Mouse (Mus musculus) embryonic facial prominence, embryonic 10.5 days (tissue): ENCODE measurements at regions not wholly inside any gene's neighbourhood (a gene's known extent, or its start where the extent isn't known, plus 50 kb on each side); places are given as distances from the start of the nearest gene placed in this dataset.

Experiments used
- DNase-seq: peaks from one replicate; pipeline ENCODE4 v3.0.0-alpha.2; 2017; ENCODE audit warnings: low spot score
- H3K27ac ChIP-seq: fragments of 300-500 bp; sonication (generic); replicated peaks from 2 replicates; pipeline ENCODE4 v1.5.1; 2016; ENCODE audit warnings: mild to moderate bottlenecking
- H3K27me3 ChIP-seq: fragments of 300-500 bp; sonication (generic); replicated peaks from 2 replicates; pipeline ENCODE4 v1.6.1; 2016; ENCODE audit warnings: low read depth, mild to moderate bottlenecking; ENCODE audit not compliant: poor library complexity, severe bottlenecking
- H3K36me3 ChIP-seq: fragments of 300-500 bp; sonication (generic); replicated peaks from 2 replicates; pipeline ENCODE4 v1.6.1; 2016; ENCODE audit warnings: mild to moderate bottlenecking, moderate library complexity
- H3K4me1 ChIP-seq: fragments of 300-500 bp; sonication (generic); 2 replicates; pipeline ENCODE4 v1.6.1; 2016
- H3K4me3 ChIP-seq: fragments of 300-500 bp; sonication (generic); 2 replicates; pipeline ENCODE4 v1.5.1; 2016; ENCODE audit warnings: mild to moderate bottlenecking, moderate library complexity
- H3K9me3 ChIP-seq: fragments of 300-500 bp; sonication (generic); 2 replicates; pipeline ENCODE4 v1.6.1; 2016; ENCODE audit warnings: mild to moderate bottlenecking
- WGBS: fragments of 180-500 bp; shearing (Covaris S2); methylation state at CpG from one replicate; pipeline ENCODE4 v1.1.7; 2016; 5-methylcytosine and 5-hydroxymethylcytosine counted together

DNA sequence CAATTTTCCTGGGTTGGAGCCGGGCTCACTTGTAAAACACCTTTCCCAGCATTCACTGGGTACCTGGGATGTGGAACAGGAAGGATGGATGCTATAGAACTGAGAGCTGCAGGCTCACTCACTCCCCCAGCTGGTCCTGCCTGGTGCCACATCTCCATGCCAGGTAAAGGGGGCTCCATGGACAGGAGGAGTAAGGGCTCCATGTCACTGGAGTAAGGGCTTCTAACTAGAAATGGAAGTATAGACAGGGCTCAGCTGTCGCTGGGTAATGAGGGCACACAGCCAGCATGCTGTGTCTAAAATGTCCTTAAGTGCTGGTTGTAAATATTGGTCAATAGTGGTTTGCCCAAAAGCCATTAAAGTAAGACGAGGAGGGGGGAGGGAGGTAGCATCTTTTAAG, 99.4 kb upstream of the Gpr12 start:
- H3K36me3 ChIP-seq, result no peaks in the 10 kb centered on the region
- DNase-seq, result no peak
- H3K27ac ChIP-seq, result no peak overlapping the region
- peaks cover 4% of the 10 kb centered on the region; the same call in 1 of the 2 replicates for H3K27me3 ChIP-seq
- H3K9me3 ChIP-seq, result no peaks in the 10 kb centered on the region
- H3K4me1 ChIP-seq, result peaks cover 17% of the 10 kb centered on the region
- 66% methylated on average over 3 of the region's 3 CpGs for WGBS
- H3K4me3 ChIP-seq, result no peak overlapping the region

GRCm38 (mm10) chr5:146683554-146683953, 98.5 kb upstream of the Gpr12 start:
- 65% methylated on average over 8 of the region's 8 CpGs for WGBS
- Histone ChIP-seq H3K4me1 (peaks cover 22% of the 10 kb centered on the region), H3K36me3 (no peaks in the 10 kb centered on the region), H3K9me3 (no peaks in the 10 kb centered on the region), H3K27me3 (peaks cover 4% of the 10 kb centered on the region; the same call in 1 of the 2 replicates), H3K4me3 (no peak overlapping the region), H3K27ac (no peak overlapping the region)
- no peak for DNase-seq

- DNase-seq, result no peak
- WGBS, result 76% methylated on average over 5 of the region's 5 CpGs
- no peaks in the 10 kb centered on the region for H3K36me3 ChIP-seq
- no peak overlapping the region for H3K4me3 ChIP-seq
- H3K27me3 ChIP-seq, result peaks cover 4% of the 10 kb centered on the region; the same call in 1 of the 2 replicates
- H3K27ac ChIP-seq, result no peak overlapping the region
- peaks cover 19% of the 10 kb centered on the region for H3K4me1 ChIP-seq
- H3K9me3 ChIP-seq, result no peaks in the 10 kb centered on the region
Measured at GRCm38 (mm10) chr5:146682893-146683292, 97.9 kb upstream of the Gpr12 start.

- 82% methylated on average over 9 of the region's 9 CpGs for WGBS
- peaks cover 4% of the 10 kb centered on the region; the same call in 1 of the 2 replicates for H3K27me3 ChIP-seq
- no peak overlapping the region for H3K4me3 ChIP-seq
- no peaks in the 10 kb centered on the region for H3K9me3 ChIP-seq
- no peak for DNase-seq
- no peaks in the 10 kb centered on the region for H3K36me3 ChIP-seq
- peaks cover 20% of the 10 kb centered on the region for H3K4me1 ChIP-seq
- H3K27ac ChIP-seq, result no peak overlapping the region
Measured at GRCm38 (mm10) chr5:146681512-146681911, 96.5 kb upstream of the Gpr12 start.

DNA sequence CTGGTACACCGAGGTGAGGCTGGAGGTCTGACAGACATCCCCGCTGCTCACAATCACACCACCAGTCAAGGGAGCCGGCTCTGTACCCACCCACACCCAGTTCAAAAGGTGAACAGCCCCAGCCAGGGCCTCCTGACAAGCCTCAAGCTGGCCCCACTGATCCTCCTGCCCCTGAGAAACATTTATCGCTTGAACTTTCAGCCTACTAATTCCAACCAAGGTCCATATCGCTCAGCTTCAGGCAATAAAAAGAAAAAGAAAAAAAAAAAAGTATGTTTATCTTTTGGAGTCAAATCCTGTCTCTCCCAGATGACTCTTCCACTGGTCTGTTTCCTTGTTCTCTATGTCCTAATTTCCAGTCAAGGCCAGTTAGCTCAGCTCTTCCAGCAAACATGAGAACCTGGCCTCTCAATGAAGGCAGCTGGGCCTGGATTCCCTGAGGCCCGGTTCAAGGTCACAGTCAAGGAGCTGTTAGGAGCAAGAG, 94.2 kb upstream of the Gpr12 start:
- 83% methylated on average over 6 of the region's 6 CpGs for WGBS
- DNase-seq, result no peak
- Histone ChIP-seq H3K36me3 (no peaks in the 10 kb centered on the region), H3K27me3 (peaks cover 8% of the 10 kb centered on the region; the same call in 1 of the 2 replicates), H3K4me3 (no peak overlapping the region), H3K9me3 (no peaks in the 10 kb centered on the region), H3K4me1 (peaks cover 24% of the 10 kb centered on the region), H3K27ac (no peak overlapping the region)

- WGBS, result 78% methylated on average over 10 of the region's 10 CpGs
- peaks cover 8% of the 10 kb centered on the region; the same call in 1 of the 2 replicates for H3K27me3 ChIP-seq
- no peaks in the 10 kb centered on the region for H3K36me3 ChIP-seq
Measured at GRCm38 (mm10) chr5:146678775-146679170, 93.7 kb upstream of the Gpr12 start.

GRCm38 (mm10) chr5:146678049-146678774, 93.2 kb upstream of the Gpr12 start:
- DNase-seq, result no peak
- Histone ChIP-seq H3K27me3 (peaks cover 8% of the 10 kb centered on the region; the same call in 1 of the 2 replicates), H3K4me3 (no peak overlapping the region), H3K9me3 (no peaks in the 10 kb centered on the region), H3K4me1 (peaks cover 16% of the 10 kb centered on the region), H3K36me3 (no peaks in the 10 kb centered on the region), H3K27ac (no peak overlapping the region)
- 70% methylated on average over 13 of the region's 13 CpGs for WGBS

More at GRCm38 (mm10) chr5:146678775-146679170, 93.7 kb upstream of the Gpr12 start:
- Histone ChIP-seq H3K4me3 (no peak overlapping the region), H3K4me1 (peaks cover 21% of the 10 kb centered on the region), H3K9me3 (no peaks in the 10 kb centered on the region), H3K27ac (no peak overlapping the region)
- no peak for DNase-seq

GRCm38 (mm10) chr5:146677151-146677515, 92.1 kb upstream of the Gpr12 start:
- Histone ChIP-seq H3K4me3 (no peak overlapping the region), H3K27ac (no peak overlapping the region), H3K9me3 (no peaks in the 10 kb centered on the region), H3K4me1 (peaks cover 14% of the 10 kb centered on the region), H3K27me3 (peaks cover 8% of the 10 kb centered on the region; the same call in 1 of the 2 replicates), H3K36me3 (no peaks in the 10 kb centered on the region)
- 77% methylated on average over 8 of the region's 8 CpGs for WGBS
- DNase-seq, result no peak

DNA sequence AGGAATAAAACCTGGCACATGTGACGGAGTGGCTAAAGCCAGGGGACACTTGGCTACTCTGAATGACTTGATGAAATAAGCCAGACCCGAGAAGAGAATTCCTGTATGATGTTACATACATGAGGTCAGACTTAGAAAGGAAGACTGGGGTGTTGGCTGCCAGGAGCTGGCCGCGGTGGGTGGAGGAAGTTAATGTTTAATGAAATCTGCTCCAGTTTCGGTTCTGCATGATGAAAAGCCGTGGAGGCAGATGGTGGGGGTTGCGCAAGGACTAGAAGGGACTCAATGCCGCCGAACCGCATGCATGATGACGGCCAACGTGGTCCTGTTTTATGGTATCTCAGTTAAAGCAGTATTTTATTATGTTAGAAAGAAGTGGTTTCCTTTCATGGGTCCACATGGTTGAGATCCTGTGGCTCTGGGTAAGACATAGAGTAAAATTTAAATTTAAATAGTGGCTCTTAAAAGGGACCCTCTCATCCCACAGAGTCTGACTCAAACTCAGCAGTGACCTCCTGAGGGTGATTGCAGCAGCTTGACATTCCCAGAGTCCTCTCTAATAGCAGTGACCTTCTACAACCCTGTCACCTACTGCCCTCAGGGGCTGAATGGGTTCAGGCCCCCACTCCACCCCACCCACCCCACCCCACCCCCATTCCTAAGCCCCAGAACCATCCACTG, 91.6 kb upstream of the Gpr12 start:
- Histone ChIP-seq H3K36me3 (no peaks in the 10 kb centered on the region), H3K27me3 (peaks cover 8% of the 10 kb centered on the region; the same call in 1 of the 2 replicates), H3K27ac (no peak overlapping the region), H3K4me3 (no peak overlapping the region), H3K4me1 (peaks cover 14% of the 10 kb centered on the region), H3K9me3 (no peaks in the 10 kb centered on the region)
- no peak for DNase-seq
- 86% methylated on average over 12 of the region's 12 CpGs for WGBS

GRCm38 (mm10) chr5:146675887-146676277, 90.8 kb upstream of the Gpr12 start:
- Histone ChIP-seq H3K27me3 (peaks cover 8% of the 10 kb centered on the region; the same call in 1 of the 2 replicates), H3K27ac (no peak overlapping the region), H3K4me1 (peaks cover 14% of the 10 kb centered on the region), H3K36me3 (no peaks in the 10 kb centered on the region), H3K4me3 (no peak overlapping the region), H3K9me3 (no peaks in the 10 kb centered on the region)
- DNase-seq, result no peak
- WGBS, result 90% methylated on average over 4 of the region's 4 CpGs

- Histone ChIP-seq H3K9me3 (no peaks in the 10 kb centered on the region), H3K36me3 (no peaks in the 10 kb centered on the region), H3K4me1 (peaks cover 14% of the 10 kb centered on the region), H3K27ac (no peak overlapping the region), H3K4me3 (no peak overlapping the region), H3K27me3 (peaks cover 8% of the 10 kb centered on the region; the same call in 1 of the 2 replicates)
- DNase-seq, result peak; percentile 73
- WGBS, result 27% methylated on average over 19 of the region's 19 CpGs
Measured at GRCm38 (mm10) chr5:146675006-146675886, 90.2 kb upstream of the Gpr12 start.

GRCm38 (mm10) chr5:146661751-146662150, 76.7 kb upstream of the Gpr12 start:
- WGBS, result 75% methylated on average over 8 of the region's 8 CpGs
- Histone ChIP-seq H3K27me3 (no peaks in the 10 kb centered on the region), H3K4me1 (no peaks in the 10 kb centered on the region), H3K9me3 (no peaks in the 10 kb centered on the region), H3K36me3 (no peaks in the 10 kb centered on the region), H3K4me3 (no peak overlapping the region), H3K27ac (no peak overlapping the region)
- DNase-seq, result no peak
